Mouse (Mus musculus): ENCODE measurements around the gene Slc11a2.
"Not testable (repeated sequence)": the region's sequence is repeated elsewhere in the genome, so short reads cannot be mapped to it uniquely, and the experiment has no call there.

The Slc11a2 gene

GRCm38 (mm10) chr15:100355876-100356275 lies 69.0 kb downstream of the Slc11a2 start:
- in situ Hi-C loops (cut with MboI, MseI): no loop called here

GRCm38 (mm10) chr15:100353399-100353798 lies 71.5 kb downstream of the Slc11a2 start:
- in situ Hi-C loops (cut with MboI, MseI): not testable (repeated sequence)

- in situ Hi-C loops (cut with MboI, MseI): no loop called here
Measured at GRCm38 (mm10) chr15:100352711-100353250, 72.1 kb downstream of the Slc11a2 start, which contains the start of the genes Methig1 and Mettl7a2. TSS of gene Methig1 (plus strand) at chr15:100353149. TSS of gene Mettl7a2 (plus strand) at chr15:100353200.

- in situ Hi-C loops (cut with MboI, MseI): no loop called here
Measured at GRCm38 (mm10) chr15:100351501-100352060, 73.3 kb downstream of the Slc11a2 start.

GRCm38 (mm10) chr15:100349496-100349895 lies 75.4 kb downstream of the Slc11a2 start:
- in situ Hi-C loops (cut with MboI, MseI): no loop called here

- in situ Hi-C loops (cut with MboI, MseI): no loop called here
Measured at GRCm38 (mm10) chr15:100346761-100347160, 78.1 kb downstream of the Slc11a2 start.

GRCm38 (mm10) chr15:100345484-100345883 lies 79.4 kb downstream of the Slc11a2 start:
- in situ Hi-C loops (cut with MboI, MseI): no loop called here

- in situ Hi-C loops (cut with MboI, MseI): not testable (repeated sequence)
Measured at GRCm38 (mm10) chr15:100341314-100341980, 83.4 kb downstream of the Slc11a2 start.
